Mouse (Mus musculus) retina, adult 2 months (tissue): ENCODE data around the gene Chchd10.

Experiments used
- DNase-seq: peaks from one replicate; pipeline ENCODE4 v3.0.0-alpha.2; 2012; ENCODE audit warnings: low read depth, low spot score

Chchd10 gene

DNA sequence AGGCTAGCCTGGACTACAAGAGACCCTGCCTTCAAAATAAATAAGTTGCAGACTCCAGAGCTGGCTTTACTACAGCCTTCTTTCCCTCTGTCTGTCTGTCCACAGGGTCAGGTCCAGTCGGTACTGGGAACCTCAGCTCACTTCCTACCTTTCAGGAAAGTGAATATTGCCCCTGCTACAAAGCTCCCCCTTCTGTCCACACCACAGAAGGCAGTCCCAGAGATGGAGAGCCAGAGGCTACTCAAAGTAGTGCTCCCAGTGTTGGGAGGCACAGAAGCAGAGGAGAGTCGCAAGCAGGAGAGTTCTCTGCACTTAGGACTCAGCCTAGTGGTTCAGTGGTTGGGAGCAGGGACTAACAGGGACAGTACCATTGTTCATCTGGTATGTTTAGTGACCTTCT, 8.6 kb upstream of the Chchd10 start:
- DNase-seq = no peak

- DNase-seq = no peak
Measured at GRCm38 (mm10) chr10:75926396-75926795, 6.5 kb upstream of the Chchd10 start.

DNA sequence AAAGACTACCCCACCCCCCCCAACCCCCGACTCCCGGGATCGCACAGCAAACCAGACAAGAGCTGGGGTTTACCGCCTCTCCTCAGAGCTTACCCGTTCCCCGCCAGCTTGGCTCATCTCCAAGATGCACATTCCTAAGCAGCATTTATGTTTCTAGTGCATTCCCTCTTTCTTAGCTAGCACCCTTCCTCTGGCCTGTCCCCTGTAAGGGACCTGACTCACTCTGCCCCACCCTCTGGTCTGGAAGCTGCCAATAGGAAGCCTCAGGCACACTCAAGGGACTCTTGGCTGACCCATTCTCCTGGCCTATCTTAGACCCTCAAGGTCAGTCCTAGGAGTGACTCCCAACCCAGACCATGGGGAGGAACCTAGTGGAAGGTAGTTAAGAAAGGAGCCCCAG, 2.6 kb upstream of the Chchd10 start:
- no peak for DNase-seq

GRCm38 (mm10) chr10:75931311-75931710, 1.6 kb upstream of the Chchd10 start:
- DNase-seq = no peak

DNA sequence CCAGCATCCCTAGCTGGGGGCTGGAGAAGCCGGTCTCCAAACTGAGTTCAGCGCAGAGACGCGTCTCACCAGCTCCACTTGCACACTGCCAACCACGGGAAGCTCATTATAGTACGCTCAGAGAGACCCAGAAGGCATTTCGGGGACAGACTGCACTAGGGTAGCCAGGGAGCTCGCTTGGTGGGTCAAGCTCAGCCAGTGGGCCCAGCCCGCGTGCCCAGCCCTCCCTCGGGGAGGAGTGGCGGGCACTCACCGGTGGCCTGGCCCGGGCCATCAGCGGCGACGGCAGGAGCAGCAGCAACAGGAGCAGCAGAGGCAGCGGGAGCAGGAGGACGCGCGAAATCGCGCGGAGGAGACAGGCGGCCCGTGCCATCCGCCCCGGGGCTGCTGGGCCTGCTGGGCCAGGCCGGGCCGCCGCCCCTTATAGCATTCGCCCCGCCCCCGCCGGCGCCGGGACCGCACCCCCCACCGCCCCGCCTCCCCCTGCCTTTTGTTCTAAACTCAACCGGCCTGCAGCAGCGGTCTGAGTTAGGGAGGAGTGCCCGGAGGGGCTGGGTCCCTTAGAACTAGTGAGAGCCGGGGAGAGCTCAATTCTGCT, 750 bp upstream of the Chchd10 start:
- no peak for DNase-seq

DNA sequence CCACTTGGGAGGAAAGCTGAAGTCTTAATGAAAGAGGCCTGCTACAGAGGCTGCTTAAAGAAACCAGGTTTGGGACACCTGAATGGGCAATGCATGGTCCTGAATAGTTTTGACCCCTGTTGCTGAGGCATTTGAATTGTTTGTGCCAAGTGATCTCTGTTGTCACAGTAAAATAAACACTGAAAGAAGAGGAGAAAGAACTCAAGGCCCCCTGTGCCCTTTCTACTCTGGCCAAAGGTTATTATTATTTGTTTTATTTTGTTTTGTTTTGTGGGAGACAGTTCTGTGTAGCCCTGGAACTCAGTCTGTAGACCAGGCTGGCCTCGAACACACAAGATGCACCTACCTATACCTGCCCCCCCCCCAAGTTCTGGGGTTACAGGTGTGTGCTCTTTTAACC, 2.1 kb downstream of the Chchd10 start:
- DNase-seq = no peak

DNA sequence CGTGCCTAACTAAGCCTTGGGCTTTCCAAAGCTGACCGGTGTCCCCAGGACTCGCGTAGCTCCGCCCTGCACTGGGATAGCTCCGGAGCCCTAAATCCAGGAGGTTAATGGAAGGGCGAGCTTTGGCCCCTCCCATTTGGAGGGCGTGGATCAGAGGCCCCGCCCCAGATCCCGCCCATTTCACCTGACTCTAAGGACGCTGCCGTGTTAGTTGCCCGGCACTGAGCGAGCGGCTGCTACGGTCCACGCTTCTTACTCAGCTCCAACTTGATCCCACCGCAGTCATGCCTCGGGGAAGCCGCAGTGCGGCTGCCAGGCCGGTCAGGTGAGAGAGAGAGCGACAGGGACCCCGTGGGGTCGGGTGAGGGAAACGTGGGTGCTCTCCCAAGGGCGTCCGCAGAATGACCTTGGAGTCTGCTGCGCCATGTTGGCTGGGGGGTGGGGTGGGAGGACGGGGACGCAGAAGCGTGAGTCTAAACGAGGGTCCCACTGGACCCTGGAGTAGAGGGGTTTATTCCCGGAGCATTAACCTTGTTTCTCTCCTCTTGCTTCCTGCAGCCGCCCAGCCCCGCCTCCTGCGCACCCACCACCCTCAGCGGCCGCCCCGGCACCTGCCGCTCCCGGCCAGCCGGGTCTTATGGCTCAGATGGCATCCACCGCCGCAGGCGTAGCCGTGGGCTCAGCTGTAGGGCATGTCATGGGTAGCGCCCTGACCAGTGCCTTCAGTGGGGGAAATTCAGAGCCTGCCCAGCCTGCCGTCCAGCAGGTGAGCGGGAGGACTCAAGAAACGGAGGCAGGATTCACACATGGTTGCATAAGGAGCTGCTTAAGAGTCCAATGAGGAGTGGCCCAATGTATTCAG, 3.0 kb downstream of the Chchd10 start, which contains the start of gene Mmp11:
Gene Mmp11 (minus strand): TSS at position 817 of the 862 bp plus-strand sequence.
- DNase-seq = peak; percentile 92

GRCm38 (mm10) chr10:75936909-75937667, 4.2 kb downstream of the Chchd10 start:
- DNase-seq = no peak

DNA sequence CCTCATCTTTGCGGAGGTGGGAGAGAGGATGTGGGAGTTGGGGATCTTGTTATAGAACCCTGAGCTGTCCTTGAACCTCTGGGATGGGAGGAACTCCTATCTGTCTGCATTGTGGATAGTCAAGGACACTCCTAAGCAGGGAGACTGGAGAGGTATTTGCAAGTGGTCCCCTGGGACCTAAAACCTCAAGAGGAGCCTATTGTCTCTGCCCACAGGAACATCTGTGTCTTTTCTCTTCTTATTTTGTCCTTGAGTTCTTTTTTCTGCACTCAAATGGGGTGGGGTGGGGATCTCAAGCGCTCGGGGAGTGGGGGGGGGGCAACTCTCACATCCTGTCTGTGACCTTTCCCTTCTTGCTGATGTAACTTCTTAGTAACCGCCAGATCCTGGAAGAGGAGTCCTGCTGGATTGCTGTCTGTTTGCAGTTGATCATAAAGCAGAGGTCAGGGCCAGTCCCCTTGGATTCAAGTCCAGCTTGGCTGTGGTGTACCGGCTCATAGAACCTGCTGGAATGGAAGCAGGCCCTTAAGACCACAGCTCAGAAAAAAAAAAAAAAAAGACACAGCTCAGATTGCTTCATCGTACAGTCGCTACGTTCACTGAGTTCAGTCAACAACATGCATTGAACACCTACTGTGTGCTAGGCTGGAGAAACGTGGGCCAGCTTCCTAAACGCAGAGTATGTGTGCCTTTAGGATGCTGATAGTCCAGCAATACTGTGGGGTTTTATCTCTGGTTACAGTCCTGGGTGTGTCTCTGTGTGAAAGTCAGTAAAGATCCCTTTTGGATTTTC, 5.1 kb downstream of the Chchd10 start:
- DNase-seq = no peak

DNA sequence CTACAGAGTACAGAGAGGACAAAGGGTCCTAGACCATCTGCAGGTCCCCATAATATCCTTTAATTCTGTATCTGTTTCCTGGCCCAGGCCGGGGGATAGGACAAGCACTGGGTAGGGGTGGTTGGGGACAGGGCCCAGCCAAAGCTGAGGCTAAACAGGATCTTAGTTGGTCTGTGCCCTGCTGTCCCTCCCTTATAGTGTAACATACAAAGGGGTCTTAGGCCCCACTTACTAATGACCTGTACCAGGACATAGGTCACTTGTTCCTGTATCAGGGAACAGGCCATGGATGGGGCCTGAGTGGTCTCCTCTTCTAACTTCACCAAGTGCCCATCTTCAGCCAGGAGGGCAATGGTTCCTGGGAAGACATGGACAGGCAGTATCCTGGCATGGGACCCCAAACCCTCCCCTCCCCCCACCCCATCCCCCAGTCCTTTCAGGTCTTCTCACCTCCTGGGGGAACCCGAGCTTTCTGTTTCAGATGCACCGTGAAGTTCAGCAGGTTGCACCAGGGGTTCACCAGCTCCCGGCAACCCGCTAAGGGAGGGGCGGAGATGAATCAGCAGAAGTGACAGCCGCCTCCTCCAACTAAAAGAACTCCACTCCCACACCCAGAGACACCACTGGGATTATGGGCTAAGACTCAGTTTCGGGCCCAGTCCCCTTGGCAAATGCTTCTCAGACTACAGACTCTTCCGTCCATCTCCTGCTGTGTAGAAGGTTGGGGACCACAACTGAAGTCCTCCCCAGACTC, 6.7 kb downstream of the Chchd10 start:
- no peak for DNase-seq

DNA sequence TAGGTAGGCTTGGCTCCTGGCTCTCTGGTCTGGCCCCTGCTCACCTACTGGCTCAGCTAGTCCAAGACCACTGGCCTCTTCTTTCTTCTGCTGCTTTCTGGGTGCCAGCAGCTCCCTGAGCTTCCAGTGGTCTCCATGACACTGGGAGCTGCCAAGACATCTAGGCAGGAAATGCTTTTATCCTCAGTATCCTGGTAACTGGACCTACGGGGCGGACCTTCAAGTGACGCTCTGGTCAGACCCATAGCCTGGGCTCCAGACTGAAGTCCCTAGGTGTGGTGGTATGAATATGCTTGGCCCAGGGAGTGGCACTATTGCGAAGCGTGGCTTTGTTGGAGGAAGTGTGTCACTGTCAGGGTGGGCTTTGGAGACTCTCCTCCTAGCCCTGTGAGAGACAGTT, 7.6 kb downstream of the Chchd10 start, which contains the start of gene Gm867:
Gene Gm867 (minus strand): TSS at position 153 of the 400 bp plus-strand sequence.
- no peak for DNase-seq

- DNase-seq = no peak
Measured at GRCm38 (mm10) chr10:75941042-75941824, 8.3 kb downstream of the Chchd10 start.

GRCm38 (mm10) chr10:75942736-75943477, 10.0 kb downstream of the Chchd10 start, which contains the start of gene Vpreb3:
Vpreb3 (plus strand) TSS chr10:75943057.
- DNase-seq = no peak

DNA sequence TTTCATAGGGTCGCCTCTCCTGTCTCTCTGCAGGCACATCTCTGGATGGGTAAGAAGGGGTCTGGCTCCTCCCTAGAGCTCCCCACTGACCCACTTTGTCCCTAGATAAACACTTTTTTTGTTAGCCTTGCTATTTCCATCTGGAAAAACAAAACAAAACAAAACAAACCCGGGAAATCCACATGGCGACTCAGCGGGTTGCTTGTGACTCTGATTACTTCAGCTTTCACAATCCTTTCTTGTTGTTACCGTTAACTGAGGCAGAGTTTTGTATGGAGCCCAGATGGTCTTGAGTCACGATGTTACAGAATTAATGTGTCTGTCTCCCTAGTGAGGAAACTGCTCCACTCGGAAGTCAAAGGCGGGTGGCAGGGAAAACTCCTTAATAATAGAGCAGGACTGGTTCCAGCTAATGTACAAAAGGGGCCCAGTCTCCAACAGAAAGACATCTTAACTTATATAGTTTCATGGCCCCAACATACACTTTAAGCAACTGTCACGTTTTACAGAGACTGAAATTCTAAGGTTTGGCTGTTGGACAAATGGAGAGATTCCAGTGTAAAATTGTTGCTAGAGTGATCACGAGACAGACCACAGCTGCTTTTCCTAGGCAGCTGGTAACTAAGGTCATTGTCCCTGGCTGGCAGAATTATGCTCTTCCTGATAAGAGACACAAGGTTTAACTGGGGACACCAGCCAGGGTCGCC, 11.3 kb downstream of the Chchd10 start:
- DNase-seq = no peak

GRCm38 (mm10) chr10:75945213-75945612, 12.3 kb downstream of the Chchd10 start:
- no peak for DNase-seq

DNA sequence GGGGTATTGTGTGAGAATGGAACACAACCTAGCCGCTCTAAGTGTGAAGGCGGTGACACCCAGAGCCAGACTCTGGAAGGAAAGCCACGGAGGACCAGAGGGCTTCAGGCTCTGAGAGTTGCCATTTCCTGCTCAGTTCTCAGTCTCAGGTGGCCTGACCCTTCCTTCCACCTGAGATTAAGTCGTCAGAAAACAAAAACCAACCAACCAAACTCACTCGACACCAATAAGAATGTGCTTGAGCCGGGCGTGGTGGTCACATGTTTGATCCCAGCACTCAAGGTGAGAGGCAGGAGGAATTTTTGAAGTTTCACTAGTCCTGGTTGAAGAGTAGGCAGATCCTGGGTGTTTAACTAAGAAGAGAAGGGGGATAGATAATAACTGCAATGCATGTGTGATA, 13.0 kb downstream of the Chchd10 start:
- no peak for DNase-seq

DNA sequence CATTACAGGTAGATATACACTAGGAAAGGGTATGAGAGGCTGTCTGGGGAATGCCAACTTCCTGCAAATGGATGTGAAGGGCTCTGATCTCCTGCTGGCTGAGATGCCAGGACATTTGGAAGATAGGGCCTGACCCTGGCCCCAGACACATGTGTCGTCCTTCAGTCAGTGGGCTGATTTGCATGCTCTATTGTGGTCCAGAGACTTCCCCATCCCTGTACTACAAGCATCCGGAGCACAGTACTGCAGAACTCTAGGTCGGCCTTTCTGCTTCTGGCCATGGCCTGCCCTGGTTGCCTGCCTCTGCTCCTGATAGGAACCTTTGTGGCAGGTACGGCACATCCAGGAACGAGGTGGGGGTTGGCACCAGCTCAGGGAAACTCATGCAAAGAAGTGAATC, 15.1 kb downstream of the Chchd10 start:
- no peak for DNase-seq
